Mouse (Mus musculus): ENCODE measurements at regions not wholly inside any gene's neighbourhood (a gene's known extent, or its start where the extent isn't known, plus 50 kb on each side); places are given as distances from the start of the nearest gene placed in this dataset.

DNA sequence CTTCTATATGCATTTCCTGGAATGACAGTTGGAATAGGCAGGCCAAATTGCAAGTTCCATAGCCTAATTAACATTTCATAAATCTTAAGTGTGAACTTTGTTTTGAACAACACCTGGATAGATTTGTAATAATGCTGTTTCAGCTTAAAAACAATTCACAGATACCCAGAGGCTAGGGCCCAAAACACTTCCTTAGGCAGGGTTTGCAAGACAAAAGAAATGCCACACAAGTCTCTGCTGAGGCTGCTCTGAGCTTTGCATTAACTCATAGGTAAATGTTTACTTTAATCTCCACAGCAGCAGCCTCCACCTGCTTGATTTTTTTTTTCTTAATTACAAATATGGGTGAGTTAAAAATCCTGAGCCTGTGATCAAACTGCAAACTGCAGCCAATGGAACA, 118.4 kb downstream of the Gnat3 start:
- no peak for DNase-seq (ENCODE audit: low read depth)

DNA sequence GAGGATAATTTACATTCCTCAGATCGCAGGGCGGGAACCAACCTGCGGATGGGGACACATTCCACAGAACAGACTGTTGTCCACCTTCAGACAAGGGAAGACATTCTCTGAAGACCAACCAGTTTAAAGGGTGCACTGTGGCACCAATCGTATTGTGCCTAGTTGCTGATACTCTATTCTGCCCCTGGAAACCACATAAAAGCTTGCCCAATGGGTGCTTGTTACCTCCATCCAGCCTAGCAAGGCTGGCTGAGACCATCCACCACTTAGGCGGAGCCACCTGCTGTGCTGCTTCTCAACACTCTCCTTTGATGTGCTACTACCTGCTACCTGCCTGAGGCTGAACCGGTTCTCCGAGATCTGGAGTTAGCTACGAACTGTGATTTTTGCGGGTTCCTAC, 119.9 kb downstream of the Gnat3 start:
- no peak for DNase-seq (ENCODE audit: low read depth)

DNA sequence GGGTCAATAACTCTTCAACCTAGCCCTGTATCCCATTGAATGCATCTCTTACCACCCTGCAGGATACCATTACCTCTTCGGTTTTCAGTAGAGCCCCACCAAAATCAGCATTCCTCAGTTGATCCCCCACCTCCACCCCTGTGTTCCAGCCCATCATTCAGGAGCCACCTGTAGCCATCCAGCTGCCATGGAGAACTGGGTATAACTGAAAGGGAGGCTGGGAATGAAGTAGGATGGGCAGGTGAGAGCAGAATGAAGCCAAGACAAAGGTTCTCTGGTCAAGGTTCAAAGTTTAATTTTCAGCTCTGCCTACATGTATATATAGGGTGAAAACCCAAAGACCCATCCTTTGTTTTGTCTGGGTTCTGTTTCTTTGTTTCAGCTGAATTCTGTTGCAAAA, 121.4 kb downstream of the Gnat3 start:
- no peak for DNase-seq (ENCODE audit: low read depth)

DNA sequence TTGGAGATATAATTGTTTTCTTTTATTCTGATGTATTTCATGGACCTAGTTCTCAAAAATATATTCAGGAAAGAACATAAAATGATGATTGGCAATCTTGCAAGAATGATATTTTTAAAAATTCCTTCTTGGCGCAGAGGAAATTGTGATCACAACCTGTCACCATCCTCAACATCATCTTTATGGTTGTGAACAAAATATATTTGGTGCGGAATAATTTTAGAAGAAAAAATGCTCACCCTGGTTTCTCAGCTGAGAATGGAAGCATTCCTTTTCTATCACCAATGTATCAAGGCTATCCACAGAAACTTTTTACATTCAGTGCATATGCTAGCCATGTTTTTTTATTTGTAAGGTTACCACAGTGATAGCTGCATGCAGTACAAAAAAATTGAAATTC, 123.1 kb downstream of the Gnat3 start:
- DNase-seq (ENCODE audit: low read depth), result no peak

DNA sequence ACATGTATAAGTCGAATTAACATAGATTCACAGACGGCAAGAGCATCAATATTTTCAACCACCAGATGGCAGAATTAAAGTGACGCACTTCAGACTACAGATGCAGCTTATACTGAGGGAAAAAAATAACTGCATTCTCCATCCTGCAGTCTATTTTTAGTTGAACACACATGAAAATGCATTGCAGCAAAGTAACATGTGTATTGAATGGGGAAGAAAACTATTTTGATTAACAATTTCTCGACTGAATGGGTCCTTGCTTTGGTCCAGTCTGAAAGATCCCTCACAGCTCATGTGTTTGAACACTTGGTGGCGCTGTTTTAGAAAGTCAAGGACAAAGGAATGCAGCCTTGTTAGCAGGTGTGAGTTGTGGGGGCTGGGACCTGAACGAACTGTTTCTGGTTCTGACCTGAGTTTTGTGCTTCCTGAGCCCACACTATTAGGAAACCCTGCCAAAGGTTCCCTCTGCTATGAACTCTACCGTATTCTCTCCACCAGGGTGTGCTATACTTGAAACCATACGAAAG, 125.6 kb downstream of the Gnat3 start:
- DNase-seq (ENCODE audit: low read depth), result peak; percentile 2

DNA sequence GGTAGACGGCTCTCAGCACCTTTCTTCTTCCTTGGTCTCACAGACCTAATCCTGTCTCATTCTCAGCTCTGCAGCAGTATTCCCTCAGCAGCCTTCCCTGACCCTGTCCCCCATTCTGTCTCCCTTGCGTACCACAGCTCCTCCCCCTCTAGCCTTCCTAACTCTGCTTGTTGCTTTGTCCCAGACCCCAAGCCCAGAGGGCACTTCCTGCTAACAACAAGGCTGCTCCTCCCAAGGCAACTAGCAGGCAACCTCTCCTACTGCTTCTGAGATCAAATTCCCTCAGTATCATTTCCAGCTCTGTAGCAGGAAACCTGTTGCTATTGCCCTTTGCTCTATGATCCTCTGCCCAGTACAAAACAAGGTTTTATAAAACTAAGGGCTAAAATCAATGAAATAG, 127.6 kb downstream of the Gnat3 start:
- no peak for DNase-seq (ENCODE audit: low read depth)

DNA sequence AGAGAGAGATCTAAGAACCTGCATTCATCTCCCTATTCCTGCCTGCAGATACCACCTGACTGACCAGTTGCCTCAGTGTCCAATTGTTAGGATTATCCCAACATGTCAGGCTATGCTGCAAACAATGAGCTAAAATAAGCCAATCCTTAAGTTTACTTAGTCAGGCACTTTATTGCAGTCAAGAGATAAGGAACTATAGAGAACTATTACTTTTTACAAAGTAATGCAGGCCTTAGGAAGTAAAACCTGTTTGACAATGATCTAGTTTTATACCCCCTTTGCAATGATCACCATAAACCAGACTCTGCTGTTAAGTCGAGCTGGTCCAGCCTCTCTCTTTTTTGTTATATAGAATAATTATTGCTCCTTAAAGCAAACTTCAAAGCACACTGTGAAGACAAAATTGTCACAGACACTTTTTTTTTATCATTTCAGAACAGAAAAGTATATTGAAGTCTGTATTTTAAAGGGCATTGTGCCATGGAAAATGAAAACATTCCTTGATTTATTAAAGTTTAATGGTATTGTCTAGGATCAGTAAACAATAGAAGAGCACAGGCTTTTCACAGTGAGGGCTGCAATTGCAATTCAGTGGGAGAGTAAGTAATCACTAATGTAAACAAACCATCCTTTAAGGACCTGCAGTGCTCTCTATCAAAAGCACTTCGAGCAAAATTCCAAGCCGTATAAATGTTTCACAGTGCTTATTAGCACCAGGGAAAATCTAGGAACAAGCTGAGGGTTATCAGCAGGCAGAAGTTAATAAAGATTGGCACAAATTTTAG, 152.7 kb downstream of the Gnat3 start:
- no peak for DNase-seq (ENCODE audit: low read depth)

DNA sequence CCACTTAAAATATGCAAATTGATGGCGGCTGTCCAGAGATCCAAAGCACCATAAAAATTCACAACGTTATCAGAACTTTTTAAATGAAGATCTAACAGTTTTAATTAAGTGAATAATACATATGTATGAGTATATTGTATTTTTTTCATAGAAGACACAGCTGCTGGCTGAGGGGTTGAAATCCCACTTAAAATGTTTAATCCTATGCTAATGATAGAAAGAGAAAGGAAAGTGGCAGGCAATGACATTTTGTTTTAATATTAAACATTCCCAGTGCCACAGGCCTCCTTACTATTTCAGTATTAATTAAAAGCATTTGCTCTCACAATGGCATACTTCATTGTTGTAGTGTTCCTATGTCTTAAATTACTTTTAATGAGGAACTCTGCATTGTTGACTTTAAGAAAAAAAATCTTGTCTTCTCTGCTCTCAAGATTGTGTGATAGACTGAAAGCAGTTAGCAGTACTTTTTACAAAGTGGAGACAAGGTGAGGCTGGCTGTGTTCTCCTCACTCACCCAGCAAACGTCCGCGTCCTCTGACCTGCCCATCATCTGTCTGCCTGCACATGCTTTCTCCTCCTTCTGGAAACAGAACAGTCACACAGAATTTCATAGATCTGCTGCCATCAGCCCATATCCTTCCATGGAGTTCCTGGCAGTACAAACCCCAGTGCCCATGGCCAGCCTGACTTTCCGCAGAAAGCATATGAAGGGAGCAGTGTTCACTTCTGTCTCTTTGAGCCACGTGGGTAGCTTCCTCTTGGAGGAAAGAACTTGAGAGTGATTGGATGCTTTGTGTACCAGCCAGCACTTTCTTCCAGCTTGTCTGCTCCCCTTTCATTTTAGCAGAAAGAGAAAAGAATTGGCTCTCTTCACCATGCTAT, 173.7 kb downstream of the Gnat3 start:
- DNase-seq (ENCODE audit: low read depth), result no peak

DNA sequence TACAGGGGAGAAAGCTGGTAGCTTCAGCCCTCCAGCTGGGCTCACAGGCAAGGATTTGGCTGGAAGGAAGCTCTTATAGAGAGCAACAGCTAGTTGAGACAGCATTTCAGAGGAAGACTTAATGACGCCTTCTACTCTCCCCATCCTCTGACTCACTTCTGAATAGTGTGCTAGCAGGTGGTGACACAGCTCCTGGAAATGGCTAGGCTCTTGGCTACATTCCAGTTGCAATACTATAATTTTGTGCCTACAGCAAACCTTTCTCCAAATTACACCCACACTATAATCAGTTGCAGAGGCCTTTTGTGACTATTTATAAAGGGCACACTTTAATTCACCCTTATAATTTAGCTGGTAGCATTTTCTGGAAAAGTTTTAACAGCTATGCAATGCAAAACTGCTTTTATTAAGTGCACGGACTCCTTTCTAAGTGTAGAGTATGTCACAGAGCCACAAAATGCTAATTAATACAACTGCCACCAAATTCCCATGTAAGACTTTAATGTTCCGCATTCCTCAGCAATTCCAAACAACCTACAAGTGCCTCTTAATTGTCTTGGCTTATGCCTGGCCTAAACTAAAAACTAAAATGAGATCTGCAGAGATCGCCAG, 175.2 kb downstream of the Gnat3 start:
- no peak for DNase-seq (ENCODE audit: low read depth)

DNA sequence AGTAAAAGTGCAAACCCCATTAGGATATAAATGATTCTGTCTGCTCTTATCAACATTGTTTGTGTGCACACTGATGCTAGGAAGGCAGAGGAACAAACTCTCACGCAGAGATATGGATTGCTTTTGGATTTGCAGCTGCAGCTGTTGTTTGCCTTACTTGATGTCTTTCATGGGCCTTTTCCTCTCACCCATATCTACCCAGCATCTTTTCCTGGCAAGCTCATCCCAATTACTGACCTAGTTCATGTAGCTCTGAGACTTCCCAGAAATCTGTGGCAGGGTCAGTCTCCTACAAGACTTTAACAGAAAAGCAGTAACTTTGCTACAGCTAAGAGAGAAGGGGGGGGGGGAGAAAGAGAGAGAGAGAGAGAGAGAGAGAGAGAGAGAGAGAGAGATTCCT, 189.9 kb downstream of the Gnat3 start:
- DNase-seq (ENCODE audit: low read depth), result no peak

DNA sequence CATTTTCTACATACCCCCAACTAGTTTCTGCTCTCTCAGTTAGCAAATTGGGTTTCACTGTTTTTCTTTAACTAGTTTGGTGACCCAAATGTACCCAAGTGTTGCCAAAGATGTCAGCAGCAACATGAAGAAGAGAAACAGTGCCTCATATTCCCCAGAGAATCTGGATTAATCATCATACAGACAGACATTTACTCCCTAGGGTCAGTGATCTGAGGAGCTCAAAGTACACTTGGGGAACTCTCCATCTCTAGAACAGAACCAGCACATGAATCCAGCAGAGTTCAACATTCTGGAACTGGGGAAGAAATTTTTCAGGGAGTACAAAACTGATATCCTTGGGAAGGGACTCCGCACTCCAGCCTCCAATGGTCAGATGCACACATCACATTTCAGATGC, 191.4 kb downstream of the Gnat3 start:
- no peak for DNase-seq (ENCODE audit: low read depth)

DNA sequence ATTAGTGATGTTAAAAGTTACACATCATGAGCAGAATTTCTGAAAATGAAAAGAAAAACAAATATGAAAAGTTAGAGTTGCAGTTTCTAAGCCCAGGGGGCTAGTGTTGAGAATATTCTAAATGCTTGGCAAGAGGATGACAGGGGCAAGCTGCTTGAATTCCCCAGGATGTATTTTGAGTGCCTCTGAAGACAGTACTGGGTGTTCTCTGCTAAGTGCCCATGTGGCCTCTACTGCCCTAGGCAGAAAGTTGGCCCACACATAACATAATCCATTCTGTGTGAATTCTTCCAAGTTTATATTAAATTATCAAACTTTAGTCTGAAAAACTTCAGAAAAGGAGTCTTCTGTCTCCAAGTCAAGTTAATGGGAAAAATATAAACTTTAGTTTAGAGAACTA, 196.6 kb downstream of the Gnai1 start:
- no peak for DNase-seq (ENCODE audit: low read depth)

DNA sequence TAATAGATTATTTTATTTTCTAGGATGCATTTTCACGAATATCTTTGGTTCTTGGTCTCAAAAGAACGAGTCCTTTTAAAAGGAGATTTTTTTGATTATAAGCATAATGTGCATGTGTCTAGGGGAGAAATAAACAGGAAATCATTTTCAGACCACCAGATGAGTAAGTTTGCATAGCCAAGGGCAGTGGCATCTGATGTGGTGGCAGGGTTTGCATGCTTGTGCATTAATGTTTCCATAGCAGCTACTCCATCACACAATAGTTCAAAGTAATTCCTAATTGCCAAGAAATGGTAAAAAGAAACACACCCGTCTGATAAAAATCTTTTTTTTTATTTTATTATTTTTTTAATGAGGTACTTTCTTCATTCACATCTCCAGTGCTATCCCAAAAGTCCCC, 182.3 kb downstream of the Gnai1 start:
- no peak for DNase-seq (ENCODE audit: low read depth)

DNA sequence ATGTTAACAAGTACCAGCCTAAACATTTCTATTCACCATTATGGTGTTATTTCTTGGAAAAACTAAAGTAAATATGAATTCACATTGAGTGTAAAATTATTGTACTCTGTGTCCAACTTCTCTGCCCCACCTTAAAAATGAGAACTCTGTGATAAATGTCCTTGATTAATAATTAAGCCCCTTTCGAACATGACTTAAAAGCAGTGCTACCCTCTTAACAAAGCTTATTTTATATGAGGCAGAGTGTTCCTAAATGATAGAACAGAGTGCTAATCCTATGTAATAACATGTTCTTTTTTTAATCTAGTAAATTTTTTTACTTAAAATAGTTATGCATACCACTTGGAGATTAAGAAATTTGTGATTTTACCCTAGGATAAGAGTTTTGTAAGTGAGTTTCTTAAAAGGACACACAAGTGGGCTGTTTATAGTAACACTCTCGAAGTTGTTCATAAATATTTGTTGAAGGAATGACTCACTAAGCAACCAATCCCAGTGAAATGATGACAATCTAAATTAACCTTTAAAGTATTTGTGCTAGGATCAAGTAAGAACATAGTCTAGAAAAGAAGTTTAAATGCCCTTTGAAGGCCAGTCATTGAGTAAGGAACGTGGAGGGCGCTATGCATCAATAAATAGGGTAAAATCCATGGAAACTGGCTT, 148.6 kb downstream of the Gnai1 start:
- DNase-seq (ENCODE audit: low read depth), result no peak
